Mouse (Mus musculus) thymus, postnatal 25 days (tissue): Measurements from ENCODE around the gene Kat2b.
A peak's percentile ranks its signal among the peaks of the same experiment; 100 is the strongest.
"Not testable (repeated sequence)": the region's sequence is repeated elsewhere in the genome, so short reads cannot be mapped to it uniquely, and the experiment has no call there.

Experiments used
- DNase-seq: peaks from one replicate; pipeline ENCODE4 v3.0.0; 2022

The Kat2b gene

GRCm38 (mm10) chr17:53570361-53570875, 3.8 kb downstream of the Kat2b start:
- DNase-seq: peak; percentile 40

GRCm38 (mm10) chr17:53570932-53571331, 4.3 kb downstream of the Kat2b start:
- not testable (repeated sequence) for DNase-seq

GRCm38 (mm10) chr17:53573019-53573556, 6.4 kb downstream of the Kat2b start:
- DNase-seq: no peak

- no peak for DNase-seq
Observed at GRCm38 (mm10) chr17:53577151-53577550, 10.5 kb downstream of the Kat2b start.

- DNase-seq: no peak
Observed at GRCm38 (mm10) chr17:53577754-53578153, 11.1 kb downstream of the Kat2b start.

GRCm38 (mm10) chr17:53578249-53578648, 11.6 kb downstream of the Kat2b start:
- DNase-seq: no peak

- peak; percentile 41 for DNase-seq
Observed at GRCm38 (mm10) chr17:53578776-53579175, 12.1 kb downstream of the Kat2b start.

- no peak for DNase-seq
Observed at GRCm38 (mm10) chr17:53579612-53580011, 13.0 kb downstream of the Kat2b start.

GRCm38 (mm10) chr17:53580237-53580636, 13.6 kb downstream of the Kat2b start:
- DNase-seq: no peak

- DNase-seq: no peak
Observed at GRCm38 (mm10) chr17:53582026-53582585, 15.4 kb downstream of the Kat2b start.

- no peak for DNase-seq
Observed at GRCm38 (mm10) chr17:53582805-53583204, 16.1 kb downstream of the Kat2b start.

- DNase-seq: no peak
Observed at GRCm38 (mm10) chr17:53583846-53584579, 17.4 kb downstream of the Kat2b start.

- DNase-seq: peak; percentile 50
Observed at GRCm38 (mm10) chr17:53587074-53587851, 20.6 kb downstream of the Kat2b start.

GRCm38 (mm10) chr17:53588097-53588855, 21.6 kb downstream of the Kat2b start:
- DNase-seq: no peak

GRCm38 (mm10) chr17:53590110-53590509, 23.4 kb downstream of the Kat2b start:
- no peak for DNase-seq

- no peak for DNase-seq
Observed at GRCm38 (mm10) chr17:53591910-53592309, 25.2 kb downstream of the Kat2b start.

- no peak for DNase-seq
Observed at GRCm38 (mm10) chr17:53594590-53594989, 27.9 kb downstream of the Kat2b start.

GRCm38 (mm10) chr17:53595527-53595926, 28.9 kb downstream of the Kat2b start:
- no peak for DNase-seq

GRCm38 (mm10) chr17:53596314-53596882, 29.7 kb downstream of the Kat2b start:
- no peak for DNase-seq

GRCm38 (mm10) chr17:53596941-53597790, 30.5 kb downstream of the Kat2b start:
- no peak for DNase-seq

GRCm38 (mm10) chr17:53598571-53598970, 31.9 kb downstream of the Kat2b start:
- no peak for DNase-seq
